In genomic region chr14:95356968-95357367, GRCm38 (mm10) we compare ENCODE assay signal across 9 mouse cellular contexts.
DNase-seq lines count a peak whose midpoint lies in the region.
"Had no signal": no experiment of that assay in that cellular context is flagged by ENCODE, and none has a peak within 500 bp of the region (broad histone marks: within the 10 kb centered on the region; RNA-seq: fewer than 3 reads in every experiment).

No protein-coding gene starts in this region.

- peak; percentile 0 for DNase-seq in ovary, postnatal 14 days (ENCODE audit: low spot score)
- no peak for DNase-seq in ovary, postnatal 36 days (ENCODE audit: low spot score)
- DNase-seq in frontal cortex, postnatal 10 days (ENCODE audit: low spot score in 2 of 2), result peak; percentile 47 to 52
- peak; percentile 1 to 43 for DNase-seq in left cerebral cortex, adult 9 months (ENCODE audit: low spot score in 2 of 2)
- DNase-seq in embryo, embryonic 10 days (ENCODE audit: low spot score), result no peak
- DNase-seq in urinary bladder, adult 2 months (ENCODE audit: low spot score), result no peak
- no peak for DNase-seq in heart, postnatal 25 days (ENCODE audit: low spot score)
- DNase-seq in adrenal gland, adult 2 months, result no peak
- DNase-seq: lung, postnatal 14 days had no signal

- intact Hi-C loops in heart, postnatal 25 days (cut with DNase I), result no loop called here

Comparison
In these comparisons a context has a peak if more than half of its experiments do, and no peak if none do; other contexts are left out.
1. DNase-seq: peak in ovary, postnatal 14 days (single experiment), frontal cortex, postnatal 10 days (2 of 2) and left cerebral cortex, adult 9 months (2 of 2); none in ovary, postnatal 36 days (single experiment), embryo, embryonic 10 days (single experiment), urinary bladder, adult 2 months (single experiment), heart, postnatal 25 days (single experiment) and adrenal gland, adult 2 months (single experiment).